Mouse (Mus musculus) frontal cortex, adult 2 months (tissue): ENCODE measurements around the gene Ncoa4. TPM values are rescaled to one million over a fixed set of nuclear protein-coding genes. Genes with fewer than 3 reads are reported as not detected.
"Not testable (repeated sequence)": the region's sequence is repeated elsewhere in the genome, so short reads cannot be mapped to it uniquely, and the experiment has no call there.

Experiments
- DNase-seq, 2 experiments: peaks; one replicate each; pipeline ENCODE4 v3.0.0; 2022; ENCODE audit warnings: low spot score in 1 of 2; ENCODE audit errors: extremely low spot score in 1 of 2
- polyA plus RNA-seq: library from polyadenylated mRNA; depleted of rRNA; stranded (reverse); fragments of >200 nt; gene quantifications from 2 replicates; pipeline ENCODE4 v1.2.3, GENCODE M21; 2012

Gene Ncoa4
- polyA plus RNA-seq, 1 experiment = 60.5 TPM

- peak; percentile 7 to 15 for DNase-seq
Measured at GRCm38 (mm10) chr14:32159150-32159670, 455 bp upstream of the Ncoa4 start.

- DNase-seq = no peak
Measured at GRCm38 (mm10) chr14:32160563-32160962, 898 bp downstream of the Ncoa4 start.

- DNase-seq = no peak
Measured at GRCm38 (mm10) chr14:32161090-32161885, 1.6 kb downstream of the Ncoa4 start.

- no peak for DNase-seq
Measured at GRCm38 (mm10) chr14:32162231-32162630, 2.6 kb downstream of the Ncoa4 start.

- DNase-seq = no peak
Measured at GRCm38 (mm10) chr14:32163203-32163888, 3.7 kb downstream of the Ncoa4 start.

- DNase-seq = no peak
Measured at GRCm38 (mm10) chr14:32164173-32165051, 4.7 kb downstream of the Ncoa4 start.

- peak in 1 of 2 experiments; percentile 56 for DNase-seq
Measured at GRCm38 (mm10) chr14:32165278-32166061, 5.8 kb downstream of the Ncoa4 start.

- DNase-seq = no peak
Measured at GRCm38 (mm10) chr14:32166062-32166441, 6.4 kb downstream of the Ncoa4 start.

GRCm38 (mm10) chr14:32166840-32167239, 7.2 kb downstream of the Ncoa4 start:
- no peak for DNase-seq

GRCm38 (mm10) chr14:32167326-32167725, 7.7 kb downstream of the Ncoa4 start:
- no peak for DNase-seq

GRCm38 (mm10) chr14:32168653-32169231, 9.1 kb downstream of the Ncoa4 start:
- DNase-seq = no peak

- no peak for DNase-seq
Measured at GRCm38 (mm10) chr14:32170137-32170536, 10.5 kb downstream of the Ncoa4 start.

- DNase-seq = no peak
Measured at GRCm38 (mm10) chr14:32175310-32175709, 15.6 kb downstream of the Ncoa4 start.

- DNase-seq = not testable (repeated sequence)
Measured at GRCm38 (mm10) chr14:32176590-32176989, 16.9 kb downstream of the Ncoa4 start.

- no peak for DNase-seq
Measured at GRCm38 (mm10) chr14:32179393-32180195, 19.9 kb downstream of the Ncoa4 start.

- DNase-seq = no peak
Measured at GRCm38 (mm10) chr14:32180861-32181260, 21.2 kb downstream of the Ncoa4 start.

- DNase-seq = no peak
Measured at GRCm38 (mm10) chr14:32183846-32184245, 24.2 kb downstream of the Ncoa4 start.

GRCm38 (mm10) chr14:32190627-32191391, 31.1 kb downstream of the Ncoa4 start:
- DNase-seq = no peak
